Mouse (Mus musculus) embryonic facial prominence, embryonic 12.5 days (tissue): ENCODE results near the gene Dennd6b. TPM values are rescaled to one million over a fixed set of nuclear protein-coding genes. Genes with fewer than 3 reads are reported as not detected.
A peak's percentile ranks its signal among the peaks of the same experiment; 100 is the strongest.

Experiments
- ATAC-seq: fragments of 200-750 bp; cut with Nextera tagmentation; 2 replicates; pipeline ENCODE4 v1.8.0; 2017; ENCODE audit not compliant: insufficient number of reproducible peaks, insufficient read depth, low FRiP score, low TSS enrichment
- H3K27ac ChIP-seq: fragments of 300-500 bp; sonication (generic); 2 replicates; pipeline ENCODE4 v1.5.1; 2016; ENCODE audit warnings: mild to moderate bottlenecking
- H3K27me3 ChIP-seq: fragments of 300-500 bp; sonication (generic); 2 replicates; pipeline ENCODE4 v1.6.1; 2016; ENCODE audit warnings: mild to moderate bottlenecking, moderate library complexity
- H3K36me3 ChIP-seq: fragments of 300-500 bp; sonication (generic); 2 replicates; pipeline ENCODE4 v1.6.1; 2016; ENCODE audit warnings: mild to moderate bottlenecking
- H3K4me1 ChIP-seq: fragments of 300-500 bp; sonication (generic); 2 replicates; pipeline ENCODE4 v1.6.1; 2016
- H3K4me2 ChIP-seq: fragments of 300-500 bp; sonication (generic); replicated peaks from 2 replicates; pipeline ENCODE4 v1.6.1; 2016; ENCODE audit warnings: mild to moderate bottlenecking, moderate library complexity
- H3K4me3 ChIP-seq: fragments of 300-500 bp; sonication (generic); 2 replicates; pipeline ENCODE4 v1.5.1; 2016; ENCODE audit warnings: mild to moderate bottlenecking
- H3K9ac ChIP-seq: fragments of 300-500 bp; sonication (generic); 2 replicates; pipeline ENCODE4 v1.6.1; 2016; ENCODE audit warnings: mild to moderate bottlenecking, moderate library complexity
- H3K9me3 ChIP-seq: fragments of 300-500 bp; sonication (generic); 2 replicates; pipeline ENCODE4 v1.6.1; 2016; ENCODE audit warnings: mild to moderate bottlenecking, moderate library complexity
- WGBS: fragments of 180-500 bp; shearing (Covaris S2); methylation state at CpG from one replicate; pipeline ENCODE4 v1.1.7; 2016; 5-methylcytosine and 5-hydroxymethylcytosine counted together
- microRNA-seq: library from miRNA; unstranded; fragments of <30 nt; microRNA quantifications from one replicate; pipeline ENCODE4, GENCODE M21; 2017
- polyA plus RNA-seq: library from polyadenylated mRNA; unstranded; fragments of >200 nt; fragmentation: Nextera tagmentation; extraction: Ambion mirVana; gene quantifications from 2 replicates; pipeline ENCODE4 v1.2.1, GENCODE M21; 2016

Gene Dennd6b
- polyA plus RNA-seq, 1 experiment from 2014 or later: 30.3 TPM

- H3K9me3 ChIP-seq: no peaks in the 10 kb centered on the region
- H3K36me3 ChIP-seq: no peaks in the 10 kb centered on the region
- no peak overlapping the region for H3K4me2 ChIP-seq
- H3K27ac ChIP-seq: no peak overlapping the region
- H3K4me3 ChIP-seq: no peak overlapping the region
- 13% methylated on average over 5 of the region's 5 CpGs for WGBS
- ATAC-seq: no peak
- H3K27me3 ChIP-seq: peaks cover 75% of the 10 kb centered on the region
- H3K4me1 ChIP-seq: peaks cover 22% of the 10 kb centered on the region
- no peak overlapping the region for H3K9ac ChIP-seq
Observed at GRCm38 (mm10) chr15:89141443-89141842, 54.9 kb downstream of the Dennd6b start.

GRCm38 (mm10) chr15:89140659-89141252, 55.5 kb downstream of the Dennd6b start, which contains the start of gene Mapk12:
TSS of gene Mapk12 (minus strand) at chr15:89140703.
- Histone ChIP-seq H3K9me3 (no peaks in the 10 kb centered on the region), H3K36me3 (no peaks in the 10 kb centered on the region), H3K27ac (no peak within 1 kb of the TSS), H3K27me3 (peaks cover 68% of the 10 kb centered on the region), H3K4me2 (peak within 1 kb of the TSS; percentile 92), H3K4me1 (peaks cover 19% of the 10 kb centered on the region; the same call in 1 of the 2 replicates), H3K9ac (peak within 1 kb of the TSS; percentile 66), H3K4me3 (peak within 1 kb of the TSS; percentile 46)
- ATAC-seq: peak; percentile 30
- 1% methylated on average over 21 of the region's 21 CpGs for WGBS

- Histone ChIP-seq H3K4me2 (peak overlapping the region; percentile 92), H3K4me1 (peaks cover 19% of the 10 kb centered on the region; the same call in 1 of the 2 replicates), H3K9me3 (no peaks in the 10 kb centered on the region), H3K4me3 (peak overlapping the region; percentile 46), H3K36me3 (no peaks in the 10 kb centered on the region), H3K27ac (no peak overlapping the region), H3K9ac (peak overlapping the region; percentile 66), H3K27me3 (peaks cover 62% of the 10 kb centered on the region)
- under 1% methylated on average over 53 of the region's 53 CpGs for WGBS
- 0 out of 2 replicates have a peak, but pooled peaks have one; percentile 1 for ATAC-seq
Observed at GRCm38 (mm10) chr15:89140048-89140658, 56.1 kb downstream of the Dennd6b start.

- H3K27me3 ChIP-seq: peaks cover 57% of the 10 kb centered on the region
- H3K27ac ChIP-seq: no peak overlapping the region
- no peak overlapping the region for H3K9ac ChIP-seq
- no peak overlapping the region for H3K4me2 ChIP-seq
- ATAC-seq: no peak
- H3K4me1 ChIP-seq: peaks cover 19% of the 10 kb centered on the region; the same call in 1 of the 2 replicates
- H3K4me3 ChIP-seq: no peak overlapping the region
- no peaks in the 10 kb centered on the region for H3K9me3 ChIP-seq
- no peaks in the 10 kb centered on the region for H3K36me3 ChIP-seq
- WGBS: 95% methylated on average over 6 of the region's 6 CpGs
Observed at GRCm38 (mm10) chr15:89138531-89138930, 57.8 kb downstream of the Dennd6b start.

- H3K27ac ChIP-seq: no peak overlapping the region
- peaks cover 53% of the 10 kb centered on the region for H3K27me3 ChIP-seq
- H3K4me1 ChIP-seq: peaks cover 19% of the 10 kb centered on the region; the same call in 1 of the 2 replicates
- H3K4me2 ChIP-seq: no peak overlapping the region
- H3K9me3 ChIP-seq: no peaks in the 10 kb centered on the region
- WGBS: 80% methylated on average over 7 of the region's 7 CpGs
- no peaks in the 10 kb centered on the region for H3K36me3 ChIP-seq
- no peak for ATAC-seq
- no peak overlapping the region for H3K9ac ChIP-seq
- H3K4me3 ChIP-seq: no peak overlapping the region
Observed at GRCm38 (mm10) chr15:89138046-89138405, 58.3 kb downstream of the Dennd6b start.

- peaks cover 47% of the 10 kb centered on the region for H3K27me3 ChIP-seq
- no peaks in the 10 kb centered on the region for H3K9me3 ChIP-seq
- 64% methylated on average over 11 of the region's 11 CpGs for WGBS
- H3K4me1 ChIP-seq: peaks cover 19% of the 10 kb centered on the region; the same call in 1 of the 2 replicates
- ATAC-seq: no peak
- H3K36me3 ChIP-seq: no peaks in the 10 kb centered on the region
- H3K27ac ChIP-seq: no peak overlapping the region
- no peak overlapping the region for H3K4me3 ChIP-seq
- no peak overlapping the region for H3K4me2 ChIP-seq
- H3K9ac ChIP-seq: no peak overlapping the region
Observed at GRCm38 (mm10) chr15:89137378-89138045, 58.8 kb downstream of the Dennd6b start.

- 95% methylated on average over 5 of the region's 5 CpGs for WGBS
- Histone ChIP-seq H3K27ac (no peak overlapping the region), H3K27me3 (peaks cover 39% of the 10 kb centered on the region), H3K9me3 (no peaks in the 10 kb centered on the region), H3K4me1 (peaks cover 19% of the 10 kb centered on the region; the same call in 1 of the 2 replicates), H3K36me3 (no peaks in the 10 kb centered on the region), H3K4me3 (no peak overlapping the region), H3K4me2 (no peak overlapping the region), H3K9ac (no peak overlapping the region)
- ATAC-seq: no peak
Observed at GRCm38 (mm10) chr15:89136461-89137155, 59.7 kb downstream of the Dennd6b start.

Small RNA genes within 50 kb of the gene (microRNA-seq; reads per million reads assigned to microRNA genes)
- 3.3 reads per million, percentile 15 among the genes with 10 or more reads in this experiment for gene Mir6958
- gene Mir7118: not detected

Other genes with a start within 250 kb of the Dennd6b start
- gene Ttll8, start 242.1 kb downstream of the Dennd6b start, polyA plus RNA-seq: not detected in 2 replicates
- 0.59 and 1.1 TPM in 2 replicates for gene Mlc1, start 217.5 kb downstream of the Dennd6b start, polyA plus RNA-seq
- 0.38 TPM in 1 of 2 replicates, not detected in the other for gene Mov10l1, start 213.6 kb downstream of the Dennd6b start, polyA plus RNA-seq
- gene Panx2, start 136.8 kb downstream of the Dennd6b start, polyA plus RNA-seq: 0.45 and 0.46 TPM in 2 replicates
- gene Trabd, start 121.4 kb downstream of the Dennd6b start, polyA plus RNA-seq: 49.1 and 50.9 TPM in 2 replicates
- gene Selenoo, start 107.4 kb downstream of the Dennd6b start, polyA plus RNA-seq: 21.0 and 22.3 TPM in 2 replicates
- 20.7 and 23.8 TPM in 2 replicates for gene Tubgcp6, start 73.4 kb downstream of the Dennd6b start, polyA plus RNA-seq
- 20.1 and 21.6 TPM in 2 replicates for gene Hdac10, start 67.8 kb downstream of the Dennd6b start, polyA plus RNA-seq
- gene Mapk12, start 55.8 kb downstream of the Dennd6b start, polyA plus RNA-seq: 7.5 and 7.6 TPM in 2 replicates
- gene Mapk11, start 46.9 kb downstream of the Dennd6b start, polyA plus RNA-seq: 14.0 and 16.4 TPM in 2 replicates
- gene Plxnb2, start 15.7 kb downstream of the Dennd6b start, polyA plus RNA-seq: 169 and 182 TPM in 2 replicates
- 38.9 and 41.9 TPM in 2 replicates for gene Ppp6r2, start 15.1 kb upstream of the Dennd6b start, polyA plus RNA-seq
- gene Sbf1, start 118.8 kb upstream of the Dennd6b start, polyA plus RNA-seq: 60.9 and 61.6 TPM in 2 replicates
- 0.18 TPM in 1 of 2 replicates, not detected in the other for gene Adm2, start 126.2 kb upstream of the Dennd6b start, polyA plus RNA-seq
- gene Miox, start 137.9 kb upstream of the Dennd6b start, polyA plus RNA-seq: not detected in 2 replicates
- 54.5 and 58.8 TPM in 2 replicates for gene Lmf2, start 159.2 kb upstream of the Dennd6b start, polyA plus RNA-seq
- gene Ncaph2, start 159.2 kb upstream of the Dennd6b start, polyA plus RNA-seq: 171 and 177 TPM in 2 replicates
- 5.5 and 6.2 TPM in 2 replicates for gene Sco2, start 177.3 kb upstream of the Dennd6b start, polyA plus RNA-seq
- 1.2 and 1.5 TPM in 2 replicates for gene Tymp, start 180.5 kb upstream of the Dennd6b start, polyA plus RNA-seq
- gene Odf3b, start 182.8 kb upstream of the Dennd6b start, polyA plus RNA-seq: 0.27 and 0.51 TPM in 2 replicates
- gene Klhdc7b, start 188.4 kb upstream of the Dennd6b start, polyA plus RNA-seq: 0.11 TPM in 1 of 2 replicates, not detected in the other
- not detected in 2 replicates for gene Syce3, start 214.0 kb upstream of the Dennd6b start, polyA plus RNA-seq
- gene Cpt1b, start 229.4 kb upstream of the Dennd6b start, polyA plus RNA-seq: 0.39 and 0.58 TPM in 2 replicates
- gene C730034F03Rik, start 233.1 kb upstream of the Dennd6b start, polyA plus RNA-seq: 3.5 and 4.7 TPM in 2 replicates
- 0.22 TPM in 1 of 2 replicates, not detected in the other for gene Gm44502, start 233.2 kb upstream of the Dennd6b start, polyA plus RNA-seq
- 60.2 and 68.7 TPM in 2 replicates for gene Chkb, start 233.4 kb upstream of the Dennd6b start, polyA plus RNA-seq